Mouse (Mus musculus) forebrain, embryonic 14.5 days (tissue): Measurements from ENCODE around the gene Magohb. TPM values are rescaled to one million over a fixed set of nuclear protein-coding genes. Genes with fewer than 3 reads are reported as not detected.
A peak's percentile ranks its signal among the peaks of the same experiment; 100 is the strongest.
"Not testable (repeated sequence)": the region's sequence is repeated elsewhere in the genome, so short reads cannot be mapped to it uniquely, and the experiment has no call there.

Source experiments
- ATAC-seq: fragments of 200-750 bp; cut with Nextera tagmentation; 2 replicates; pipeline ENCODE4 v1.8.0; 2017; ENCODE audit warnings: mild to moderate bottlenecking, moderate library complexity
- DNase-seq: peaks from one replicate; pipeline ENCODE4 v3.0.0-alpha.2; 2015; ENCODE audit warnings: low spot score
- H3K27ac ChIP-seq: fragments of 300-500 bp; sonication (generic); 2 replicates; pipeline ENCODE4 v1.5.1; 2014; ENCODE audit warnings: low read depth, mild to moderate bottlenecking, control low read depth, low read length, moderate library complexity
- H3K27me3 ChIP-seq: fragments of 300-500 bp; sonication (generic); replicated peaks from 2 replicates; pipeline ENCODE4 v1.6.1; 2014; ENCODE audit warnings: low read length, control low read depth, mixed read lengths; ENCODE audit not compliant: control insufficient read depth, insufficient read depth
- H3K36me3 ChIP-seq: fragments of 300-500 bp; sonication (generic); 2 replicates; pipeline ENCODE4 v1.6.1; 2014; ENCODE audit warnings: low read length, control low read depth; ENCODE audit not compliant: control insufficient read depth, insufficient read depth
- H3K4me1 ChIP-seq: fragments of 300-500 bp; sonication (generic); 2 replicates; pipeline ENCODE4 v1.6.1; 2014; ENCODE audit warnings: antibody characterized with exemption, low read length, control low read depth; ENCODE audit not compliant: control insufficient read depth, insufficient read depth
- H3K4me2 ChIP-seq: fragments of 300-500 bp; sonication (generic); 2 replicates; pipeline ENCODE4 v1.6.1; 2014; ENCODE audit warnings: mild to moderate bottlenecking, control low read depth, low read length
- H3K4me3 ChIP-seq: fragments of 300-500 bp; sonication (generic); 2 replicates; pipeline ENCODE4 v1.5.1; 2014; ENCODE audit warnings: low read depth, low read length, control low read depth
- H3K9ac ChIP-seq: fragments of 300-500 bp; sonication (generic); 2 replicates; pipeline ENCODE4 v1.6.1; 2014; ENCODE audit warnings: mild to moderate bottlenecking, low read length, control low read depth, moderate library complexity
- H3K9me3 ChIP-seq: fragments of 300-500 bp; sonication (generic); replicated peaks from 2 replicates; pipeline ENCODE4 v1.6.1; 2016; ENCODE audit warnings: low read length, control low read depth, mixed read lengths; ENCODE audit not compliant: control insufficient read depth
- WGBS: fragments of 180-500 bp; shearing (Covaris S2); extraction: QIAGEN DNeasy Blood & Tissue Kit; methylation state at CpG from one replicate; pipeline ENCODE4 v1.1.7; 2014; 5-methylcytosine and 5-hydroxymethylcytosine counted together
- polyA plus RNA-seq: library from polyadenylated mRNA; unstranded; fragments of >200 nt; fragmentation: Nextera tagmentation; extraction: Ambion mirVana; gene quantifications from 2 replicates; pipeline ENCODE4 v1.2.1, GENCODE M21; 2014

Magohb gene
- polyA plus RNA-seq, 1 experiment from 2014 or later, result 60.6 TPM

- ATAC-seq (no peak), DNase-seq (no peak)
- H3K27me3 ChIP-seq, result no peaks in the 10 kb centered on the region
- no peak overlapping the region for H3K9ac ChIP-seq
- H3K36me3 ChIP-seq, result no peaks in the 10 kb centered on the region
- no peaks in the 10 kb centered on the region for H3K9me3 ChIP-seq
- H3K4me3 ChIP-seq, result no peak overlapping the region
- H3K4me2 ChIP-seq, result no peak overlapping the region
- no peak overlapping the region for H3K27ac ChIP-seq
- no peaks in the 10 kb centered on the region for H3K4me1 ChIP-seq
- WGBS, result 54% methylated on average over 3 of the region's 3 CpGs
Measured at GRCm38 (mm10) chr6:131304776-131305175, 11.7 kb upstream of the Magohb start.

- Histone ChIP-seq H3K27ac (no peak overlapping the region), H3K4me1 (no peaks in the 10 kb centered on the region), H3K36me3 (no peaks in the 10 kb centered on the region), H3K4me2 (no peak overlapping the region), H3K4me3 (no peak overlapping the region), H3K9ac (no peak overlapping the region), H3K27me3 (no peaks in the 10 kb centered on the region), H3K9me3 (no peaks in the 10 kb centered on the region)
- ATAC-seq, result no peak
- no peak for DNase-seq
Measured at GRCm38 (mm10) chr6:131298531-131298930, 5.5 kb upstream of the Magohb start.

GRCm38 (mm10) chr6:131294435-131295112, 1.5 kb upstream of the Magohb start:
- Histone ChIP-seq H3K9ac (no peak overlapping the region), H3K4me3 (no peak overlapping the region), H3K36me3 (no peaks in the 10 kb centered on the region), H3K4me2 (no peak overlapping the region), H3K27me3 (no peaks in the 10 kb centered on the region), H3K4me1 (no peaks in the 10 kb centered on the region), H3K27ac (no peak overlapping the region), H3K9me3 (no peaks in the 10 kb centered on the region)
- WGBS, result 88% methylated on average over 5 of the region's 5 CpGs
- ATAC-seq, result no peak
- DNase-seq, result no peak

GRCm38 (mm10) chr6:131293916-131294315, 872 bp upstream of the Magohb start:
- ATAC-seq (no peak), DNase-seq (no peak)
- H3K4me2 ChIP-seq, result peak overlapping the region; percentile 49; the same call in 1 of the 2 replicates
- H3K36me3 ChIP-seq, result no peaks in the 10 kb centered on the region
- H3K4me1 ChIP-seq, result no peaks in the 10 kb centered on the region
- no peak overlapping the region for H3K27ac ChIP-seq
- H3K4me3 ChIP-seq, result no peak overlapping the region
- no peaks in the 10 kb centered on the region for H3K9me3 ChIP-seq
- WGBS, result 89% methylated on average over 5 of the region's 5 CpGs
- H3K27me3 ChIP-seq, result no peaks in the 10 kb centered on the region
- no peak overlapping the region for H3K9ac ChIP-seq

GRCm38 (mm10) chr6:131292276-131292990, 611 bp downstream of the Magohb start:
- H3K4me1 ChIP-seq, result no peaks in the 10 kb centered on the region
- H3K27me3 ChIP-seq, result no peaks in the 10 kb centered on the region
- H3K4me2 ChIP-seq, result peak overlapping the region; percentile 61
- DNase-seq (peak; percentile 38), ATAC-seq (peak; percentile 60)
- 24% methylated on average over 10 of the region's 10 CpGs for WGBS
- peak overlapping the region; percentile 57 for H3K4me3 ChIP-seq
- H3K36me3 ChIP-seq, result peaks cover 8% of the 10 kb centered on the region
- H3K27ac ChIP-seq, result no peak overlapping the region; the same call in 1 of the 2 replicates
- peak overlapping the region; percentile 68 for H3K9ac ChIP-seq
- H3K9me3 ChIP-seq, result no peaks in the 10 kb centered on the region

- Histone ChIP-seq H3K4me2 (no peak overlapping the region), H3K4me1 (no peaks in the 10 kb centered on the region), H3K27me3 (no peaks in the 10 kb centered on the region), H3K9me3 (no peaks in the 10 kb centered on the region), H3K9ac (no peak overlapping the region), H3K4me3 (no peak overlapping the region), H3K36me3 (peaks cover 17% of the 10 kb centered on the region), H3K27ac (no peak overlapping the region)
- DNase-seq (peak; percentile 56), ATAC-seq (no peak)
- WGBS, result 14% methylated on average over 2 of the region's 2 CpGs
Measured at GRCm38 (mm10) chr6:131290430-131290829, 2.6 kb downstream of the Magohb start.

GRCm38 (mm10) chr6:131278160-131278559, 14.9 kb downstream of the Magohb start:
- H3K27me3 ChIP-seq, H3K4me3 ChIP-seq, H3K9ac ChIP-seq, H3K36me3 ChIP-seq, H3K4me1 ChIP-seq, H3K27ac ChIP-seq, ATAC-seq, DNase-seq, H3K9me3 ChIP-seq, H3K4me2 ChIP-seq: not testable (repeated sequence)
- WGBS, result 99% methylated on average over 2 of the region's 2 CpGs

- peaks cover 7% of the 10 kb centered on the region; the same call in 1 of the 2 replicates for H3K36me3 ChIP-seq
- no peak overlapping the region for H3K4me3 ChIP-seq
- no peaks in the 10 kb centered on the region for H3K4me1 ChIP-seq
- H3K4me2 ChIP-seq, result no peak overlapping the region
- no peaks in the 10 kb centered on the region for H3K27me3 ChIP-seq
- WGBS, result 97% methylated on average over 4 of the region's 4 CpGs
- no peak overlapping the region for H3K9ac ChIP-seq
- H3K9me3 ChIP-seq, result no peaks in the 10 kb centered on the region
- ATAC-seq, result no peak
- DNase-seq, result no peak
- H3K27ac ChIP-seq, result no peak overlapping the region
Measured at GRCm38 (mm10) chr6:131276659-131277058, 16.4 kb downstream of the Magohb start.

- DNase-seq, result no peak
- Histone ChIP-seq H3K27me3 (no peaks in the 10 kb centered on the region), H3K4me1 (no peaks in the 10 kb centered on the region), H3K27ac (no peak overlapping the region), H3K4me3 (no peak overlapping the region), H3K36me3 (peaks cover 4% of the 10 kb centered on the region; the same call in 1 of the 2 replicates), H3K4me2 (no peak overlapping the region), H3K9ac (no peak overlapping the region), H3K9me3 (no peaks in the 10 kb centered on the region)
- WGBS, result 92% methylated on average over 1 of the region's 1 CpGs
- no peak for ATAC-seq
Measured at GRCm38 (mm10) chr6:131272311-131272710, 20.7 kb downstream of the Magohb start.
